ENCODE assay signal across 14 mouse cellular contexts in genomic region chr7:123199151-123199550, GRCm38 (mm10). TPM values are rescaled to one million over a fixed set of nuclear protein-coding genes. Genes with fewer than 3 reads are reported as not detected.
"Had no signal": no experiment of that assay in that cellular context is flagged by ENCODE, and none has a peak within 500 bp of the region (broad histone marks: within the 10 kb centered on the region; RNA-seq: fewer than 3 reads in every experiment).

No protein-coding gene starts in this region.

- H3K9ac ChIP-seq: liver, embryonic 13.5 days; liver, postnatal 0 days; lung, embryonic 15.5 days; midbrain, embryonic 15.5 days; neural tube, embryonic 13.5 days; stomach, embryonic 15.5 days had no signal

- H3K27ac ChIP-seq: limb, embryonic 10.5 days; liver, embryonic 13.5 days; lung, embryonic 15.5 days; macrophage; midbrain, embryonic 15.5 days; neural tube, embryonic 13.5 days; stomach, embryonic 15.5 days had no signal

- H3K4me3 ChIP-seq: limb, embryonic 10.5 days; liver, embryonic 13.5 days; lung, embryonic 15.5 days; megakaryocyte, embryonic 14.5 days; midbrain, embryonic 15.5 days; neural tube, embryonic 13.5 days; stomach, embryonic 15.5 days had no signal

- H3K9me3 ChIP-seq: limb, embryonic 10.5 days; liver, embryonic 13.5 days; lung, embryonic 15.5 days; megakaryocyte, embryonic 14.5 days; midbrain, embryonic 15.5 days; neural tube, embryonic 13.5 days; stomach, embryonic 15.5 days had no signal

- DNase-seq: liver, embryonic 13.5 days; liver, postnatal 0 days; retina, postnatal 1 day; right cerebral cortex, postnatal 4 days; thymus, adult 2 months; thymus, postnatal 25 days had no signal

- H3K27me3 ChIP-seq: liver, embryonic 13.5 days; lung, embryonic 15.5 days; midbrain, embryonic 15.5 days; neural tube, embryonic 13.5 days; stomach, embryonic 15.5 days had no signal

- H3K4me1 ChIP-seq: limb, embryonic 10.5 days; liver, embryonic 13.5 days; lung, embryonic 15.5 days; midbrain, embryonic 15.5 days; neural tube, embryonic 13.5 days; stomach, embryonic 15.5 days had no signal

- H3K4me2 ChIP-seq: liver, embryonic 13.5 days; lung, embryonic 15.5 days; midbrain, embryonic 11.5 days; midbrain, embryonic 15.5 days; neural tube, embryonic 13.5 days; stomach, embryonic 15.5 days had no signal

- ATAC-seq: midbrain, embryonic 15.5 days had no signal

RNA-seq across cellular contexts. Expression of gene Slc5a11, which starts 15.4 kb away (rescaled TPM):
- polyA plus RNA-seq: neural tube, embryonic 13.5 days had no signal
